Mouse (Mus musculus) T-helper 2 cell (primary cell): ENCODE results near the gene Exo5.

Experiments used
- in situ Hi-C: fragments of 300-600 bp; cut with MboI, MseI; formaldehyde crosslinking; loops from one replicate; pipeline ENCODE4 v1.15.1; 2025; ENCODE audit warnings: high pct_unique_total_duplicates

Gene Exo5

DNA sequence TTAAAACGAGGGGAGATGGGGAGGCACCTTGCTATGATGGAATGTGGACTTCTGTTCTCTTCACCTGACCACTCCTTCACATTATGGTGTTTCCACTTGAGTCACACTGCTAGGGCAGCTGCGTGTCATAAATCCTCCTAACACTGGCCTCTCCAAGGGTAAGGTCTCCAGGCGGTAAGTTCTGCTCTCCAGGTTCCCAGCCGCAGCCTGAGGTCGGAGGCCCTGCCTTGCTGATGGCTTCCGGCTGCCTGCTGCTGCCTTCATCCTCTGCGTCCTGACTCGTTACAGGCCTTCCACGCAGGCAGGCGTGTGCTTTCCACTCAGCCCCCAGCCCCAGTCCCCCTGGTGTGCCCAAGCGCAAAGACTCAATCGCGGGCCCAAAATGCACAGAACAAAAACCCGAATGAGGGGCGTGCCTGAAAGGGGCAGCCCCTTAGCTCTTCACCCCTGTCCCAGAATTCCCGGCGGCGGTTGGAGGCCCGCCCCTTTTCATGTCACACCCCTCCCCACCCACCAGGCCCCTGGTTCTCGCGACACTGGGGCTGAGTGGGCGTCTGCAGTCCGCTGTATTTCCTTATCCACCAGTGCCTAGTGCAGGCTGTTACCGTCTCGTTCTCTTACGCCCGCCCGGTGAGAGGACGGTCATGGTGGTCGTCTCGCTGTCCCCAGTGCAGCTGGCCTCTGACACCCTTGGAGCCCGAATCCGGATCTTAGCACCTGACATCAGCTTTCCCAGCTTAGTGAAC lies at the start of gene Exo5:
Gene Exo5, minus strand, starts transcription at position 464 of the 746 bp plus-strand sequence.
- in situ Hi-C loops, result no loop called here

DNA sequence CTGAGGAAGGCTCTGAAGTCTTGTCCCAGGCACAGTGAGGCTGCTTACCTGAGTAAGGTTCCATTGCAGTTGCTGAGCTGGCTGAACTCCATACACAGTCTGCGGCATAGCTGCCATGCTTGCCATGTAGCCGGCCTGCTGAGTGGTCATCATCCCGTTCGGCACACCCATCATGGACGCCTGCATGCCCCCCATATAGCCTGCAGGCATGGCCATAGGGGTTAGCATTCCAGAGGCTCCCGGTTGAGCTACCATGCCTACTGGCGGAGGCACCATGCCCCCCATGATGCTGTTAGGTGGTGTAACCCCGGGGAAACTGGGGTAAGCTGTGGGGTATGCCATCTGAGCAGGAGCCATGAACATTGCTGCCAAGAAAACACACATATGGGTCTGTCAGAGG lies 47.0 kb upstream of the Exo5 start:
- in situ Hi-C loops, result no loop called here

- in situ Hi-C loops, result no loop called here
Measured at GRCm38 (mm10) chr4:120969382-120970146, 44.7 kb upstream of the Exo5 start.

DNA sequence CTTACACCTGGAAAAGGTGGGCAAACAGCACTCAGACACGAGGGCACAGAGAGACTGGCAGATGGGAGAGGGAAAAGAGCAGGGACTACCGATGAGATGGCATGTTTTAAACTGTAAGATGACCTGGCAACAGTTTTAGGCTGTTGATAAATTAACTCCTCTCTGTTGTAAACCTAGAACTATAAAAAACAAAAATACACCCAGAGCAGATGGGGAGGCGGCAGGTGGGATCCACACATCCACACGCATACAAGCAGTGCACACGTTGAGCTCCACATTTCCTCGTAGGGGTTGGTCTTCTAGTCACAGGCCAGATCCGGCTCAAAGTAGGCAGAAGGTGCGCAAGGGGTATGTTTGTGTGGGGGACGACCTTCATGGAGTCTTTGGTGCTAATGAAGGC lies 43.7 kb upstream of the Exo5 start:
- in situ Hi-C loops, result no loop called here

DNA sequence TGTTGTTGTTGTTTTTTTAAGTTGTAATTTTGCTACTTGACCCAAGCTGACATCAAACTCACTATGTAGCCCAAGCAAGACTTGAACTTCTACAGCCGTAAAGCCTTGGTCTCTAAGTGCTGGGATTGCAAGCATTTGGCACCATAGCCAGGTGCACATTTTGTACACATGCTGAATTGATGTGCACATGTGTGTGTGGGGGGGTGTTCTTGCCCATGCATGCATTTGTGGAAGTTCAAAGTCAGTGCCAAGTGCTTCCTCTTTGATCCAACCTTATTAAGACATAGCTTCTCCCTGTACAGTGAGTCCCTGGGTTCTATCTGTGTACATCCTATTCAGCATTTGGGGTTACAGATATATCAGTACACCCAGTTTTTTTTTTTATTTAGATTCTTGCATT lies 30.8 kb upstream of the Exo5 start:
- in situ Hi-C loops, result no loop called here

GRCm38 (mm10) chr4:120953667-120954066 lies 28.9 kb upstream of the Exo5 start:
- in situ Hi-C loops, result no loop called here

DNA sequence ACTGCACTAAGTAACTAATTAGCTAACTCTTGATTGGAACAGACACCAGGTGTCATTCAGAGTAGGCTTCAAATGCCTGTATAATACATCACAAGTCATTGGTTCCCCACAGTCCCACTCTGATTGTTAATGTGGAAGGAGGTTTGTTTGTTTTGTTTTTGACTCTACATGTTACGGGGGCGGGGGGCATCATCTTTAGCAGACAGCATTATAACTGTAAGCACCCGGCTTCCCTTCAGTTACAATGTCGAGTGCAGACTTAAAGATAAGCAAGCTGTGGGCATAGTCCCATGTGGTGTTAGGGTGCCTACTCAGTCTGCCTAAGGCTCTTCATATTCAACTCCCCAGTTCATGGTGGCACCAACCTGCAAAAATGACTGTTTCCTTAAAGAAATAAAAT lies 28.2 kb upstream of the Exo5 start:
- in situ Hi-C loops, result no loop called here

GRCm38 (mm10) chr4:120952163-120952562 lies 27.3 kb upstream of the Exo5 start:
- in situ Hi-C loops, result no loop called here

- in situ Hi-C loops, result no loop called here
Measured at GRCm38 (mm10) chr4:120951428-120951973, 26.7 kb upstream of the Exo5 start, which contains the start of gene Zfp69. Gene Zfp69, minus strand, starts transcription at chr4:120951699.

- in situ Hi-C loops, result no loop called here
Measured at GRCm38 (mm10) chr4:120950763-120951427, 26.1 kb upstream of the Exo5 start.

- in situ Hi-C loops, result no loop called here
Measured at GRCm38 (mm10) chr4:120948938-120949337, 24.1 kb upstream of the Exo5 start.

DNA sequence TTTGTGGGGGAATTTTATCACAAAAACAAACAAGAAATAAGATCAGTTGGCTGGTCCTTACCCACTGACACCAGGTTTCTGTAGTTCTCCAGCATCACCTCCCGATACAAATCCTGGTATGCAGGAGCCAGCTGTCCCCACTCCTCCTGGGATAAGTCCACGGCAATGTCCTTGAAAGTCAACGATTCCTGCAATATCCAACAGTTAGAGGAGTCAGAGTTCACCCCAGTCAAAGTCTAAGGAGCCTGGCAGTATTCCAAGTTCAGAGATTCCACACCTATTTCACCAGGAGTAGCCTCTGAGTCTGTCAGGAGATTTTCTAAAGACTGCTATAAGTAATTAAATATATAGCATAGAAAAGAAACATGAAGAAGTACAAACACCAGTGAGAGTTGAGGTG lies 10.2 kb upstream of the Exo5 start:
- in situ Hi-C loops, result no loop called here

- in situ Hi-C loops, result no loop called here
Measured at GRCm38 (mm10) chr4:120930736-120931135, 5.9 kb upstream of the Exo5 start.

GRCm38 (mm10) chr4:120928686-120929085 lies 3.9 kb upstream of the Exo5 start:
- in situ Hi-C loops, result no loop called here

DNA sequence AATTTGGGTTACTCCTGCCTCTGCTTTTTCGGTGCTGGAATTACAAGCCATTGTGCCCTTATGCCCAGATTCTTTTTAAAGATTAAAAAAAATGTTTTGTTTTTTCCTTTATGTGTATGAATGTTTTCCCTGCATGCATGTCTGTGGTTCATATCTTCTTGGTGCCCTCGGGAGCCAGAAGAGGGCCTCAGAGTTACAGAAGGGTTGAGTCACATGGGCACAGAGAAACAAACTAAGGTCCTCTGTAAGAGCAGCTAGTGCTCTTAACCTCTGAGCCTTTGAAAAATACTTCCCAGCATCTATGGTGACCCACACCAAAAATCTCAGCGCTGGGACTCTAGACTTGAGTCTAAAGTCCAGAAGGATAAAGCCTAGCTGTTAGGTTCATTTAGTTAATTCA lies 569 bp upstream of the Exo5 start:
- in situ Hi-C loops, result no loop called here

DNA sequence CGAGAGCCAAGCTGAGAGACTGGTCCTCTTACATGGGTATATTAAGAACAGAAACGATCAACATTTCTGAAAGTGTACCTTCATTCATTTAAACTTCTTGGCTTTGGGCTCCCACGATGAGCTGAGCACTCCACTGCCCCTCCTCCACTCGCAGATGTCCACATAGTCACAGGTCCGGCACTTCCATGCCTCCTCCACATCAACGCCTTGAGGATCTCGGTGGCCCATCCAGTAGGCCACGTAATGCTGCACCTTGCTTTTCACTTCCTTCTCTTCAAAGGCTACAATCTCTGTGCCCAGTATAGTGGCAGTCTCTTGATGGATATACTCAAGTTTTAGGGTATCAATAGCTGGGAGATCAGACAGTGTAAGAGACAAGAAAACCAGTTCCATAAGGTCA lies 3.4 kb downstream of the Exo5 start:
- in situ Hi-C loops, result no loop called here

- in situ Hi-C loops, result loop anchor here (10.0 kb wide), 1 partner anchor 230 kb away; no protein-coding TSS in a partner anchor
Measured at GRCm38 (mm10) chr4:120914501-120914900, 10.3 kb downstream of the Exo5 start.

- in situ Hi-C loops, result loop anchor here (10.0 kb wide), 1 partner anchor 229 kb away; no protein-coding TSS in a partner anchor
Measured at GRCm38 (mm10) chr4:120913861-120914260, 11.0 kb downstream of the Exo5 start.

DNA sequence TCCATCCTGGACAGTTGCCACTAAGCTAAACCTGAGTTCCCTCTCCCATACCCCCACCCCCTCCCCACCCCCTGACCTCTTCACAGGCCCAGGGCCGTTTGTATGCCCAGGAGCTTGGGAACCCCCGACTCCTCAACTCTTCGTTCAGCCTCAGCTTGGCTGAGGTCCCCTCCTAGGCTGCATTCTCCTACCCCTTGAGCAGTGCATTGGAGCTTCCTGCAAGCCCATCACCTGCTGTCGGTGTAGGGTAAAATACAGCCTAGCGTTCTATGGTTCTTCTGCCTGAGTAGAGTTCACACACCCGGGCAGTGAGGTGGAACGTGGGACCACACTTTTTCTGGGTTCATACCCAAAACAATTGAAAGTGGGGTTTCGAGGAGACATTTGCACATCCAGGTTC lies 11.4 kb downstream of the Exo5 start:
- in situ Hi-C loops, result loop anchor here (10.0 kb wide), 1 partner anchor 229 kb away; no protein-coding TSS in a partner anchor

GRCm38 (mm10) chr4:120912866-120913265 lies 12.0 kb downstream of the Exo5 start:
- in situ Hi-C loops, result loop anchor here (10.0 kb wide), 1 partner anchor 228 kb away; no protein-coding TSS in a partner anchor

DNA sequence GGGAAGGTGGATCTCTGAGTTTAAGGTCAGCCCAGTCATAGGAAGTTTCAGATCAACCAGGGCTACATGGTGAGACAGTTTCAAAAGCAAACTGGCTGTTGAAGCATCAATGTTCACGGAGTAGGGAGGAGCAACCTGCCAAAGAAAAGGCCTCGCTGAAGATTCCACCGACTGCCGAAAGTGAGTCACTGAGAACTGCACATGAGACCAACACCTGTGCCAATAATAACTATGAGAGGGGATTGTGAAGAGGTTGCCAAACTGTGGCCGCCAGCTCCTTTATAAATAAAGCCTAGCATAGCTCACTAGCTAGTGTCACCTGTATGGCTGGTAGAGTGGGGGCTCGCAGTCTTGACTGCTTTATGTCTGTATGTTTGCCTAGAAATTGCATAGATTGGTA lies 13.7 kb downstream of the Exo5 start:
- in situ Hi-C loops, result loop anchor here (10.0 kb wide), 1 partner anchor 226 kb away; no protein-coding TSS in a partner anchor
